Mouse (Mus musculus): Measurements from ENCODE around the gene Ciart. TPM values are rescaled to one million over a fixed set of nuclear protein-coding genes. Genes with fewer than 3 reads are reported as not detected.

The Ciart gene
- total and polyA plus RNA-seq, 3 experiments, result 1.0 to 5.1 (median 1.0) TPM

- TF ChIP-seq NRF1 (IDR thresholded peaks at IDR 0.05; ENCODE audit: low read depth, low read length) (peak; percentile 99), USF2 (conservative IDR thresholded peaks at IDR 0.05; ENCODE audit: low read depth, low read length) (peak; percentile 92), EP300 (IDR thresholded peaks at IDR 0.05; ENCODE audit: low read length) (no peak)
Measured at GRCm38 (mm10) chr3:95855502-95856089, 26.5 kb downstream of the Ciart start, which contains the start of gene Prpf3 (continued).

- H3K4me2 ChIP-seq (ENCODE audit: insufficient read depth, low read depth, poor library complexity, severe bottlenecking), result no peak overlapping the region
Measured at GRCm38 (mm10) chr3:95851317-95851716, 30.7 kb downstream of the Ciart start.

GRCm38 (mm10) chr3:95850611-95851010 is 31.4 kb downstream of the Ciart start:
- no peaks in the 10 kb centered on the region for H3K9me3 ChIP-seq (replicated peaks; ENCODE audit: low read length)
- H3K36me3 ChIP-seq (replicated peaks in 1 of 2; ENCODE audit: control insufficient read depth in 1 of 2, insufficient read depth in 1 of 2, low read length in 1 of 2), result peaks cover 59 to 79% of the 10 kb centered on the region in 2 experiments
- in situ Hi-C loops (cut with MboI; ENCODE audit: low pct_ligation_motif_present, low pct_unique_long_range_greater_than_20kb, low sequenced_read_pairs), result loop anchor here (10.0 kb wide), 1 partner anchor 204 kb away; the partner anchor contains the start of gene Vps45
- H3K4me2 ChIP-seq (ENCODE audit: insufficient read depth, low read depth, poor library complexity, severe bottlenecking), result no peak overlapping the region
- H3K27ac ChIP-seq (ENCODE audit: insufficient read depth, low read depth), result no peak overlapping the region
- DNase-seq (ENCODE audit: extremely low read depth), result no peak
- H3K4me3 ChIP-seq (replicated peaks in 1 of 3; ENCODE audit: low read depth in 2 of 3, low read length in 2 of 3, poor library complexity in 1 of 3), result no peak overlapping the region
- dilution Hi-C loops (cut with MboI; ENCODE audit: extremely low pct_ligation_motif_present, extremely low pct_unique_long_range_greater_than_20kb, low sequenced_read_pairs), result no loop called here
- TF ChIP-seq NRF1 (IDR thresholded peaks at IDR 0.05; ENCODE audit: low read depth, low read length) (no peak), RCOR1 (conservative IDR thresholded peaks at IDR 0.05; ENCODE audit: low read depth, low read length) (no peak), POLR2A (IDR thresholded peaks at IDR 0.05; ENCODE audit: low read depth, low read length) (no peak), ELF1 (IDR thresholded peaks at IDR 0.05; ENCODE audit: low read depth, low read length) (no peak)
- H3K79me2 ChIP-seq (replicated peaks; ENCODE audit: control insufficient read depth, extremely low read depth, insufficient read depth, poor library complexity, severe bottlenecking), result peaks cover 27% of the 10 kb centered on the region
- H3K27me3 ChIP-seq (replicated peaks), result no peaks in the 10 kb centered on the region
- H3K9ac ChIP-seq (ENCODE audit: insufficient read depth, low read depth), result no peak overlapping the region
- peaks cover 0 to 13% of the 10 kb centered on the region in 2 experiments; a peak in 1 of 4 replicates for H3K4me1 ChIP-seq (ENCODE audit: control insufficient read depth in 1 of 2, insufficient read depth in 2 of 2)

More at GRCm38 (mm10) chr3:95851317-95851716, 30.7 kb downstream of the Ciart start:
- Histone ChIP-seq H3K79me2 (replicated peaks; ENCODE audit: control insufficient read depth, extremely low read depth, insufficient read depth, poor library complexity, severe bottlenecking) (peaks cover 27% of the 10 kb centered on the region), H3K36me3 (replicated peaks in 1 of 2; ENCODE audit: control insufficient read depth in 1 of 2, insufficient read depth in 1 of 2, low read length in 1 of 2) (peaks cover 55 to 72% of the 10 kb centered on the region in 2 experiments), H3K4me3 (replicated peaks in 1 of 3; ENCODE audit: low read depth in 2 of 3, low read length in 2 of 3, poor library complexity in 1 of 3) (no peak overlapping the region), H3K27me3 (replicated peaks) (no peaks in the 10 kb centered on the region), H3K27ac (ENCODE audit: insufficient read depth, low read depth) (no peak overlapping the region), H3K4me1 (ENCODE audit: control insufficient read depth in 1 of 2, insufficient read depth in 2 of 2) (peaks cover 0 to 13% of the 10 kb centered on the region in 2 experiments; a peak in 1 of 4 replicates), H3K9ac (ENCODE audit: insufficient read depth, low read depth) (no peak overlapping the region), H3K9me3 (replicated peaks; ENCODE audit: low read length) (no peaks in the 10 kb centered on the region)
- in situ Hi-C loops (cut with MboI; ENCODE audit: low pct_ligation_motif_present, low pct_unique_long_range_greater_than_20kb, low sequenced_read_pairs) (loop anchor here (10.0 kb wide), 1 partner anchor 203 kb away; the partner anchor contains the start of gene Vps45), dilution Hi-C loops (cut with MboI; ENCODE audit: extremely low pct_ligation_motif_present, extremely low pct_unique_long_range_greater_than_20kb, low sequenced_read_pairs) (no loop called here)
- no peak for TF ChIP-seq SIN3A (IDR thresholded peaks at IDR 0.05; ENCODE audit: low read length)
- no peak for TF ChIP-seq SMC3 (IDR thresholded peaks at IDR 0.05; ENCODE audit: low read depth, low read length)
- no peak for DNase-seq (ENCODE audit: extremely low read depth)

GRCm38 (mm10) chr3:95842503-95843214 is 39.4 kb downstream of the Ciart start:
- peaks cover 48 to 91% of the 10 kb centered on the region in 2 experiments for H3K36me3 ChIP-seq (replicated peaks in 1 of 2; ENCODE audit: control insufficient read depth in 1 of 2, insufficient read depth in 1 of 2, low read length in 1 of 2)
- no peak overlapping the region for H3K4me3 ChIP-seq (replicated peaks in 1 of 3; ENCODE audit: low read depth in 2 of 3, low read length in 2 of 3, poor library complexity in 1 of 3)
- TF ChIP-seq CTCF (conservative IDR thresholded peaks at IDR 0.05 in 1 of 2, IDR thresholded peaks at IDR 0.05 in 1 of 2; ENCODE audit: low read depth in 2 of 2, low read length in 2 of 2) (peak in 1 of 2 experiments; percentile 20; a peak in 2 of 4 replicates), CHD2 (IDR thresholded peaks at IDR 0.05; ENCODE audit: low read length) (no peak)
- H3K27me3 ChIP-seq (replicated peaks), result no peaks in the 10 kb centered on the region
- no peak overlapping the region for H3K27ac ChIP-seq (ENCODE audit: insufficient read depth, low read depth)
- no peak for DNase-seq (ENCODE audit: extremely low read depth)
- no peaks in the 10 kb centered on the region for H3K9me3 ChIP-seq (replicated peaks; ENCODE audit: low read length)
- dilution Hi-C loops (cut with MboI; ENCODE audit: extremely low pct_ligation_motif_present, extremely low pct_unique_long_range_greater_than_20kb, low sequenced_read_pairs), result no loop called here
- H3K4me1 ChIP-seq (ENCODE audit: control insufficient read depth in 1 of 2, insufficient read depth in 2 of 2), result peaks cover 0 to 6% of the 10 kb centered on the region in 2 experiments; a peak in 2 of 4 replicates
- in situ Hi-C loops (cut with MboI; ENCODE audit: low pct_ligation_motif_present, low pct_unique_long_range_greater_than_20kb, low sequenced_read_pairs), result no loop called here
- no peak overlapping the region for H3K4me2 ChIP-seq (ENCODE audit: insufficient read depth, low read depth, poor library complexity, severe bottlenecking)
- no peaks in the 10 kb centered on the region for H3K79me2 ChIP-seq (replicated peaks; ENCODE audit: control insufficient read depth, extremely low read depth, insufficient read depth, poor library complexity, severe bottlenecking)
- H3K9ac ChIP-seq (ENCODE audit: insufficient read depth, low read depth), result no peak overlapping the region
